Mouse (Mus musculus) heart, embryonic 16.5 days (tissue): Measurements from ENCODE around the gene Hydin. TPM values are rescaled to one million over a fixed set of nuclear protein-coding genes. Genes with fewer than 3 reads are reported as not detected.

Experiments
- ATAC-seq: fragments of 200-750 bp; cut with Nextera tagmentation; replicated peaks from 2 replicates; pipeline ENCODE4 v1.8.0; 2017; ENCODE audit warnings: moderate number of reproducible peaks; ENCODE audit not compliant: insufficient read depth, low FRiP score; ENCODE audit errors: extremely low read depth
- H3K27ac ChIP-seq: fragments of 300-500 bp; sonication (generic); 2 replicates; pipeline ENCODE4 v1.5.1; 2014; ENCODE audit warnings: mild to moderate bottlenecking, low read length, control low read depth, moderate library complexity
- H3K27me3 ChIP-seq: fragments of 300-500 bp; sonication (generic); 2 replicates; pipeline ENCODE4 v1.6.1; 2014; ENCODE audit warnings: low read length, mixed read lengths; ENCODE audit not compliant: control insufficient read depth, insufficient read depth
- H3K36me3 ChIP-seq: fragments of 300-500 bp; sonication (generic); 2 replicates; pipeline ENCODE4 v1.6.1; 2014; ENCODE audit not compliant: control insufficient read depth, insufficient read depth
- H3K4me1 ChIP-seq: fragments of 300-500 bp; sonication (generic); 2 replicates; pipeline ENCODE4 v1.6.1; 2014; ENCODE audit warnings: low read length, mixed read lengths; ENCODE audit not compliant: control insufficient read depth, insufficient read depth
- H3K4me2 ChIP-seq: fragments of 300-500 bp; sonication (generic); 2 replicates; pipeline ENCODE4 v1.6.1; 2014; ENCODE audit warnings: low read depth, mild to moderate bottlenecking, control low read depth, low read length
- H3K4me3 ChIP-seq: fragments of 300-500 bp; sonication (generic); 2 replicates; pipeline ENCODE4 v1.5.1; 2014; ENCODE audit warnings: mild to moderate bottlenecking, control low read depth, low read length
- H3K9ac ChIP-seq: fragments of 300-500 bp; sonication (generic); 2 replicates; pipeline ENCODE4 v1.6.1; 2014; ENCODE audit warnings: low read length, control low read depth
- H3K9me3 ChIP-seq: fragments of 300-500 bp; sonication (generic); replicated peaks from 2 replicates; pipeline ENCODE4 v1.6.1; 2016; ENCODE audit warnings: low read length; ENCODE audit not compliant: control insufficient read depth
- WGBS: fragments of 180-500 bp; shearing (Covaris S2); extraction: QIAGEN DNeasy Blood & Tissue Kit; methylation state at CpG from one replicate; pipeline ENCODE4 v1.1.7; 2014; 5-methylcytosine and 5-hydroxymethylcytosine counted together
- polyA plus RNA-seq: library from polyadenylated mRNA; unstranded; fragments of >200 nt; fragmentation: Nextera tagmentation; extraction: Ambion mirVana; gene quantifications from 2 replicates; pipeline ENCODE4 v1.2.1, GENCODE M21; 2015

Gene Hydin
- polyA plus RNA-seq, 1 experiment from 2014 or later: 0.11 TPM

GRCm38 (mm10) chr8:110630571-110631071 lies 363.8 kb downstream of the Hydin start:
- Histone ChIP-seq H3K4me1 (peaks cover 12% of the 10 kb centered on the region), H3K4me2 (no peak overlapping the region), H3K9ac (0 out of 2 replicates have a peak overlapping the region, but pooled peaks have one; percentile 7)

GRCm38 (mm10) chr8:110631201-110631600 lies 364.4 kb downstream of the Hydin start:
- 91% methylated on average over 7 of the region's 7 CpGs for WGBS

More at GRCm38 (mm10) chr8:110630571-110631071, 363.8 kb downstream of the Hydin start:
- Histone ChIP-seq H3K36me3 (peaks cover 25% of the 10 kb centered on the region), H3K27me3 (no peaks in the 10 kb centered on the region), H3K27ac (peak overlapping the region; percentile 70), H3K4me3 (no peak overlapping the region), H3K9me3 (no peaks in the 10 kb centered on the region)
- ATAC-seq: peak; percentile 79
- WGBS: 58% methylated on average over 8 of the region's 8 CpGs

GRCm38 (mm10) chr8:110633814-110634213 lies 367.0 kb downstream of the Hydin start:
- no peak overlapping the region for H3K4me3 ChIP-seq
- H3K36me3 ChIP-seq: peaks cover 38% of the 10 kb centered on the region
- H3K27ac ChIP-seq: no peak overlapping the region
- no peaks in the 10 kb centered on the region for H3K27me3 ChIP-seq
- H3K4me1 ChIP-seq: peaks cover 12% of the 10 kb centered on the region
- WGBS: 89% methylated on average over 3 of the region's 3 CpGs
- no peaks in the 10 kb centered on the region for H3K9me3 ChIP-seq
- no peak overlapping the region for H3K4me2 ChIP-seq
- no peak for ATAC-seq
- no peak overlapping the region for H3K9ac ChIP-seq

More at GRCm38 (mm10) chr8:110631201-110631600, 364.4 kb downstream of the Hydin start:
- no peak overlapping the region for H3K9ac ChIP-seq
- H3K4me2 ChIP-seq: no peak overlapping the region
- H3K36me3 ChIP-seq: peaks cover 27% of the 10 kb centered on the region
- H3K27ac ChIP-seq: peak overlapping the region; percentile 70
- peaks cover 12% of the 10 kb centered on the region for H3K4me1 ChIP-seq
- H3K9me3 ChIP-seq: no peaks in the 10 kb centered on the region
- no peak overlapping the region for H3K4me3 ChIP-seq
- no peaks in the 10 kb centered on the region for H3K27me3 ChIP-seq
- no peak for ATAC-seq

- no peak for ATAC-seq
- H3K36me3 ChIP-seq: peaks cover 38% of the 10 kb centered on the region
These were observed 369.4 kb downstream of the Hydin start for GRCm38 (mm10) chr8:110636182-110636581.

GRCm38 (mm10) chr8:110642331-110642730 lies 375.6 kb downstream of the Hydin start:
- peaks cover under 1% of the 10 kb centered on the region; the same call in 1 of the 2 replicates for H3K36me3 ChIP-seq
- no peak overlapping the region for H3K9ac ChIP-seq
- H3K4me1 ChIP-seq: peaks cover 6% of the 10 kb centered on the region; the same call in 1 of the 2 replicates
- ATAC-seq: no peak
- no peak overlapping the region for H3K4me3 ChIP-seq
- 53% methylated on average over 5 of the region's 5 CpGs for WGBS
- H3K27ac ChIP-seq: no peak overlapping the region
- no peaks in the 10 kb centered on the region for H3K27me3 ChIP-seq
- no peak overlapping the region for H3K4me2 ChIP-seq
- H3K9me3 ChIP-seq: no peaks in the 10 kb centered on the region

More at GRCm38 (mm10) chr8:110636182-110636581, 369.4 kb downstream of the Hydin start:
- 90% methylated on average over 6 of the region's 6 CpGs for WGBS
- Histone ChIP-seq H3K4me3 (no peak overlapping the region), H3K27me3 (no peaks in the 10 kb centered on the region), H3K27ac (no peak overlapping the region), H3K9ac (no peak overlapping the region), H3K4me1 (peaks cover 1% of the 10 kb centered on the region; the same call in 1 of the 2 replicates), H3K9me3 (no peaks in the 10 kb centered on the region), H3K4me2 (no peak overlapping the region)

- WGBS: 54% methylated on average over 4 of the region's 4 CpGs
- Histone ChIP-seq H3K9ac (no peak overlapping the region), H3K27me3 (no peaks in the 10 kb centered on the region), H3K36me3 (no peaks in the 10 kb centered on the region), H3K9me3 (no peaks in the 10 kb centered on the region), H3K4me2 (no peak overlapping the region), H3K4me1 (peaks cover 6% of the 10 kb centered on the region; the same call in 1 of the 2 replicates), H3K27ac (no peak overlapping the region), H3K4me3 (no peak overlapping the region)
- no peak for ATAC-seq
These were observed 376.4 kb downstream of the Hydin start for GRCm38 (mm10) chr8:110643177-110643576.

GRCm38 (mm10) chr8:110644422-110644821 lies 377.6 kb downstream of the Hydin start:
- H3K36me3 ChIP-seq: no peaks in the 10 kb centered on the region
- H3K4me2 ChIP-seq: no peak overlapping the region
- no peak for ATAC-seq
- no peak overlapping the region for H3K4me3 ChIP-seq
- 51% methylated on average over 4 of the region's 4 CpGs for WGBS
- H3K27me3 ChIP-seq: no peaks in the 10 kb centered on the region
- H3K4me1 ChIP-seq: peaks cover 6% of the 10 kb centered on the region; the same call in 1 of the 2 replicates
- H3K9ac ChIP-seq: no peak overlapping the region
- H3K9me3 ChIP-seq: no peaks in the 10 kb centered on the region
- no peak overlapping the region for H3K27ac ChIP-seq

GRCm38 (mm10) chr8:110644901-110645300 lies 378.1 kb downstream of the Hydin start:
- no peaks in the 10 kb centered on the region for H3K27me3 ChIP-seq
- no peaks in the 10 kb centered on the region for H3K9me3 ChIP-seq
- H3K4me2 ChIP-seq: no peak overlapping the region
- H3K36me3 ChIP-seq: no peaks in the 10 kb centered on the region
- ATAC-seq: no peak
- no peak overlapping the region for H3K9ac ChIP-seq
- peaks cover 6% of the 10 kb centered on the region; the same call in 1 of the 2 replicates for H3K4me1 ChIP-seq
- no peak overlapping the region for H3K4me3 ChIP-seq
- 82% methylated on average over 2 of the region's 2 CpGs for WGBS
- H3K27ac ChIP-seq: no peak overlapping the region

- Histone ChIP-seq H3K4me2 (no peak overlapping the region), H3K9me3 (no peaks in the 10 kb centered on the region), H3K4me1 (peaks cover 6% of the 10 kb centered on the region; the same call in 1 of the 2 replicates), H3K27me3 (no peaks in the 10 kb centered on the region), H3K27ac (no peak overlapping the region), H3K36me3 (no peaks in the 10 kb centered on the region), H3K4me3 (no peak overlapping the region), H3K9ac (no peak overlapping the region)
- no peak for ATAC-seq
- 84% methylated on average over 3 of the region's 3 CpGs for WGBS
These were observed 378.6 kb downstream of the Hydin start for GRCm38 (mm10) chr8:110645340-110645739.
